Mouse (Mus musculus) liver, adult 2 months (tissue): Measurements from ENCODE around the gene Osmr.

ENCODE experiments used
- CTCF ChIP-seq: fragments of 200-500 bp; IDR thresholded peaks from 2 replicates; pipeline ENCODE4 v1.5.1; 2011; ENCODE audit warnings: low read depth, low read length, control low read depth
- POLR2A ChIP-seq: fragments of 200-500 bp; IDR thresholded peaks from 2 replicates; pipeline ENCODE4 v1.6.1; 2011; ENCODE audit warnings: low read length, control low read depth; ENCODE audit not compliant: insufficient read depth; ENCODE audit errors: extremely low read depth

DNA sequence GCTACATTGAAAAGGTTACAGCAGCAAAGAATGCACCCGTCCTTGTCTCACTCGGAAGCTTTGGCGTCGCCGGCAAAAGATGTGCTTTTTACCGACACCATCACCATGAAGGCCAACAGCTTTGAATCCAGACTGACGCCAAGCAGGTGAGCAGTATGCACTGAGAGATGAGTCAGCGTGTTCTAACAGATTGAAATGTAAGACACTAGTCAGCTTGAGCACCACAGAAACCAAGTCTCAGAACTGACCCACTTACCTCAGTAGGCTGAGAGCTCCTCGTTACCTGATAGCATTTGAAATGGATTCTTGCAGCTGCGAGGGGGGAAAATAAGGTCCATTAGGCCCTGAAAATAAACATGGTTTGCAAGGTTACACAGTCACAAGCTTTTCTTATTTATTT lies 87.5 kb downstream of the Osmr start:
- TF ChIP-seq CTCF: no peak
- no peak for TF ChIP-seq POLR2A
